Mouse (Mus musculus) MEL (cell line): ENCODE results near the gene Srsf5.

ENCODE experiments used
- CTCF ChIP-seq, 3 experiments: IDR thresholded peaks in 2 of 3; conservative IDR thresholded peaks in 1 of 3; 2 replicates each; pipeline ENCODE4 v1.5.1; 2011 to 2012; ENCODE audit warnings: low read length in 3 of 3, low read depth in 2 of 3, mild to moderate bottlenecking in 2 of 3, improper control_type of control experiment in 1 of 3, inconsistent platforms in 1 of 3, mixed read lengths in 1 of 3, moderate library complexity in 1 of 3; ENCODE audit not compliant: control insufficient read depth in 1 of 3, insufficient read depth in 1 of 3, poor library complexity in 1 of 3, severe bottlenecking in 1 of 3
- EP300 ChIP-seq, 2 experiments: IDR thresholded peaks; 2 replicates each; pipeline ENCODE4 v1.6.1; 2011; ENCODE audit warnings: improper control_type of control experiment in 2 of 2, low read length in 2 of 2, low read depth in 1 of 2, mild to moderate bottlenecking in 1 of 2
- GATA1 ChIP-seq: IDR thresholded peaks from 2 replicates; pipeline ENCODE4 v1.6.1; 2011; ENCODE audit warnings: low read depth, low read length, improper control_type of control experiment
- MAZ ChIP-seq: IDR thresholded peaks from 2 replicates; pipeline ENCODE4 v1.6.1; 2012; ENCODE audit warnings: low read depth, mild to moderate bottlenecking, inconsistent platforms, low read length, improper control_type of control experiment
- MYC ChIP-seq: IDR thresholded peaks from 2 replicates; pipeline ENCODE4 v1.6.1; 2011; ENCODE audit warnings: low read depth, mild to moderate bottlenecking, low read length, improper control_type of control experiment, moderate library complexity
- POLR2A ChIP-seq, 2 experiments: IDR thresholded peaks; 2 replicates each; pipeline ENCODE4 v1.6.1; 2011 to 2012; ENCODE audit warnings: low read length in 2 of 2, mild to moderate bottlenecking in 2 of 2, control low read depth in 1 of 2, improper control_type of control experiment in 1 of 2, low read depth in 1 of 2, moderate library complexity in 1 of 2; ENCODE audit not compliant: control insufficient read depth in 1 of 2, insufficient read depth in 1 of 2, poor library complexity in 1 of 2
- RAD21 ChIP-seq: IDR thresholded peaks from 2 replicates; pipeline ENCODE4 v1.6.1; 2011; ENCODE audit warnings: mild to moderate bottlenecking, low read depth, low read length, improper control_type of control experiment
- SIN3A ChIP-seq: IDR thresholded peaks from 2 replicates; pipeline ENCODE4 v1.6.1; 2012; ENCODE audit warnings: low read length, improper control_type of control experiment, inconsistent platforms
- TBP ChIP-seq: IDR thresholded peaks from 2 replicates; pipeline ENCODE4 v1.8.0; 2011; ENCODE audit warnings: low read depth, low read length, improper control_type of control experiment
- TCF12 ChIP-seq: IDR thresholded peaks from 2 replicates; pipeline ENCODE4 v1.6.1; 2014; ENCODE audit warnings: low read depth, mild to moderate bottlenecking, inconsistent platforms, low read length, improper control_type of control experiment, moderate library complexity
- ZMIZ1 ChIP-seq: IDR thresholded peaks from 2 replicates; pipeline ENCODE4 v1.6.1; 2012; ENCODE audit warnings: low read depth, mild to moderate bottlenecking, inconsistent platforms, low read length, improper control_type of control experiment, moderate library complexity

- no peak for TF ChIP-seq GATA1
- no peak; a peak in 1 of 4 replicates for TF ChIP-seq POLR2A (IDR thresholded peaks at IDR 0.05; ENCODE audit: control insufficient read depth in 1 of 2, insufficient read depth in 1 of 2, low read depth in 1 of 2, low read length in 2 of 2, poor library complexity in 1 of 2)
- TF ChIP-seq CTCF (IDR thresholded peaks at IDR 0.05 in 2 of 3, conservative IDR thresholded peaks at IDR 0.05 in 1 of 3; ENCODE audit: control insufficient read depth in 1 of 3, insufficient read depth in 1 of 3, low read depth in 2 of 3, low read length in 3 of 3, poor library complexity in 1 of 3, severe bottlenecking in 1 of 3) = no peak
- no peak for TF ChIP-seq SIN3A
- no peak for TF ChIP-seq EP300 (IDR thresholded peaks at IDR 0.05; ENCODE audit: low read depth in 1 of 2, low read length in 2 of 2)
- TF ChIP-seq RAD21 = no peak
- no peak for TF ChIP-seq MYC
- TF ChIP-seq ZMIZ1 = no peak
- no peak for TF ChIP-seq TBP
- TF ChIP-seq TCF12 = no peak
- no peak for TF ChIP-seq MAZ
Measured at GRCm38 (mm10) chr12:80948202-80948601, 2.9 kb downstream of the Srsf5 start.
